Mouse (Mus musculus): ENCODE data around the gene Ciita.
A peak's percentile ranks its signal among the peaks of the same experiment; 100 is the strongest.

Gene Ciita

DNA sequence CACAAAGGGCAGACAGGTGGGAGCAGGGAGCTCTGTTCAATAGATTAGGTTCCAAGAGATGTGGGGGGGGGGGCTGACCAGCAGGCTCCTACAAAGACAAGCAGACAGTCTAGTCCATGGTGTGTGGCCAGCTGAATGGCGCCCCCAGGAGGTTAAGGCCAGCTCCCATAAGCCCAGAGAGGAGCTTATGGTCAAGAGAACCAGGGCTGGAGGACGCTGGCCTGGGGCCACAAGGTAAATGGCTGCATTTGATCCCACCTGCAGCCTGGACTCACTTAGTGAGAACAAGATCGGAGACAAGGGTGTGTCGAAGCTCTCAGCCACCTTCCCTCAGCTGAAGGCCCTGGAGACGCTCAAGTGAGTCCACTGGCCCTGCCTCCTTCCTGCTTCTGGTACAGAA is 38.2 kb downstream of the Ciita start:
- no peak for DNase-seq (ENCODE audit: low spot score in 2 of 2)

DNA sequence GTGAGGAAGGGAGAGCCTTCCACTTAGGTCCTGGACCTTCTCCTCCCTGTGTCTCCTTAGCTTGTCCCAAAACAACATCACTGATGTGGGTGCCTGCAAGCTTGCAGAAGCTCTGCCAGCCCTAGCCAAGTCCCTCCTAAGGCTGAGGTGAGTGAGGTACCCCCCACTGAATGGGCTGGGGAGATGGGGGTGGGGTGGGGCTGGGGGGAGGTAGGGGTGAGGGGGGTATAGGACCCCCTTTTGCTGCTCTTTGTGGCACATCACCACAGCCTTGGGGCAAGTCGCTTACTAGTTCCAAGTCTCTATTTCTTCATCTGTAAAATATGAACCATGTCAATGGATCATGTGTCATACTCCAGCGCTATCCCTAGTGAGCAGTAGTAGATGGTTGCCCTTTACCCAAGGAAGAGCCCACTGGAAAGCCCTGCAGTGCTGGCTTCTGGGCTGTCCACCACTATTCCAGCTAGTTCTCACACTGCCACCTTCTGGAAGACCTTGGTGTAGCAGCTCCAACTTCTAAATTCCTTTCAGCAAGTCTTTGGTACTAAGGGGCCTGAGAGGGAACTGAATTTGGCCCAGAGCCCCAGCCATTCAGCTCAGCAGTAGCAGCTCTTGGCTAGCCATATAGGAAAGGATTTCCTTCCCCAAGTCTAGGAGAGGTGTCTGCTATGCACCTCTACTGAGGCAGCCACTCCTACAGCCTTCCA is 41.2 kb downstream of the Ciita start:
- DNase-seq (ENCODE audit: low spot score in 2 of 2), result peak; percentile 88 to 89

DNA sequence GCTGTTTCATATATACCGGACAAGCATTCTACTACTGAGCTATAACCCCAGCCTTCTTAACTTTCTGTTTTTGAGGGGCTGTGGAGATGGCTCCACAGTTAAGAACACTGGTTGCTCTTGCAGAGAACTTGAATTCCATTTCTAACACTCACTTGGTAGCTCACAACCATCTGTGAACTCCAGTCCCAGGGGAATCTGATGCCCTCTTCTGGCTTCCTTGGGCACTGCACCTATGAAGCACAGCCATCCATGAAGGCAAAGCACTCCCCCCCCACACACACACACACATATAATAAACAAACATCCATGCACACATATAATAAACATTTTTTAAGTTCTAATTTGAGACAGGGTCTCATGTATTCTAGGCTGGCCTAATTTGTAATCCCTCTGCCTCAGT is 43.0 kb downstream of the Ciita start:
- peak; percentile 81 to 82 for DNase-seq (ENCODE audit: low spot score in 2 of 2)

DNA sequence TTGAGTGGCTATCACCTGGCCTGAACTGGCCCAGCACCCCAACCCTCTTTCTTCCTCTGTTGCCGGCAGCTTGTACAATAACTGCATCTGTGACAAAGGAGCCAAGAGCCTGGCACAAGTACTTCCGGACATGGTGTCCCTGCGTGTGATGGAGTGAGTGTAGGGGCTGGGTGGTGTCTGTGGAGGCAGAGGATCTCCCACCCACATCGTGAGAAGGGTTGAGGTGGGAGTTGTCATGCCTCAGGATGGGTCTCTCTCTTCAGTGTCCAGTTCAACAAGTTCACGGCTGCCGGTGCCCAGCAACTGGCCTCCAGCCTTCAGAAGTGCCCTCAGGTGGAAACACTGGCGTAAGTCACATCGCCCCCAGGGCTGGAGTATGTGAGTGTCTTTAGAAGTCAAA is 43.8 kb downstream of the Ciita start:
- DNase-seq (ENCODE audit: low spot score in 2 of 2), result no peak

DNA sequence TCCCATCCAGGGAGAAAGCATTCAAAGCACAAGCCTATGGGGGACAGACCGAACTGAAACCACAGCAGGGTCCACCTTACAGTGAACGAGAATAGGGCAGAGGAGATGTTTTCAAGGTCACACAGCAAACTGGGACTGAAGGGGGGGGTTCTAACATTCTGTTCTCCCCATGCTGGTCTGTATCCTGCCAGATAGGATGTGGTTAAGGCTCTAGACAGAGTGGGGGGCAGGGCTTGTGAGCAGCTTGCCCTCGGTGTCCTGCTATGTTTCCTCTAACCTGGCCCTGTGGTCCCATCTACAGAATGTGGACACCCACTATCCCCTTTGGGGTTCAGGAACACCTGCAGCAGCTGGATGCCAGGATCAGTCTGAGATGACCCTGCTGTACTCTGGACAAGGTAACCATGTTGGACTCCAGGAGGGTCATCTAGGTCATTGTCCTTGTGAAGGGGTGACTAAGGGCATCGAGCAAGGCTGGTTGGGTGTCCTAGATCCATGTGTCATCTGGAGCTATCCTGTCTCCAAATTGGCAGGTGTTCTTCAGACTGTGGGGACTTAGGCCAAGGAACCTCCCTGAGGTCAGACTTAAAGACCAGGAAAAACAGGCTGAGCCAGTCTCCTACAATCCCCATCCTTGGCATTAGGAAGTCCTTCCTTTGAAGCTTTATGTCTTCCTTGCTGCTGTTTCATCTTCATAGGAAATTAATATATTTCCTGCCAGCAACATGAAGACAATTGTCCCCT is 45.2 kb downstream of the Ciita start:
- DNase-seq (ENCODE audit: low spot score in 2 of 2), result no peak

DNA sequence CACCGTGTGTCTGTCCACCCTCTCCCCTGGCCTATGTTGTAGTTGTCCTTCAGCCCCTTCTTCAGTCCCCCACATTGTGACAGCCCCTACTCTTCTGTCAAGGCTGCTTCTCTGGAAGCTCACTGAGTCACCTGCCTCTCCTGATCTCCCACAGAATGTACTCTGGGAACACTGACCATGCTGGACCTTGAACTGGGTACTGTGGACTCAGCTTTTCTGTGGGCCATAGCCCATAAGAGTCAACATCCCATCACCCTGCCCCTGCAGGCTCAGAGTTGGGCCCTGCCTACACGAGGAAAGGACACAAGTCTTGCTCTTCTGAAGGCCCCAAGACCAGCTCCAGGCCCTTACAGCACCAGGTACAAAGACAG is 45.7 kb downstream of the Ciita start:
- DNase-seq (ENCODE audit: low spot score in 2 of 2), result no peak

DNA sequence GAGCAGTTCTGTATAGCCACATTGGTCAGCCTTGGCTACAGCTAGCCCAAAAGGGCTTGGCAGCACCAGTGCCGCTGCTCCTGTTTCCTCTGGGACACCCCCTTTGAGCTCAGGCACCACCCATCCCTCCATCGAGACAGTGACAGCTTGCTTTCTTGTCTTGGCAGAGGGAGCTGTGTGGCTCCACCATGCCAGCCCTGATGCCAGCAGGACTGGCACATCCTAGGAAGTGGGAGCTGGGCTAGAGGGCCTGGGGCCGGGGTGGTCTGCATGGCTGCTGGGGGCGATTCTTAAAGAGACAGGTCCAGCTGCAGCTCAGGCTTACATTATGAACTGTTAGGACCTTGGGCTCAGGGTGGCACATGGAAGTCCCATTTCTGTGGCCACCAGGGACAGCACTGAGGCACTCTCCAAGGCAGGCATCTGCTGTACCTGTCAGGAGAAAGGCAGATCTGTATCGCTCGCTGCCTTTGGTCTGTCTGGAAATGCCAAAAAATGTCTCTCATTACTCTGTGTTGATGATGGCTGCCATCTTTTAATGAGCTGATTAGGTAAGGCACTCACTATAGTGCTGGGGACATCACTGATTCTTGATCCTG is 47.3 kb downstream of the Ciita start:
- DNase-seq (ENCODE audit: low spot score in 2 of 2), result no peak

DNA sequence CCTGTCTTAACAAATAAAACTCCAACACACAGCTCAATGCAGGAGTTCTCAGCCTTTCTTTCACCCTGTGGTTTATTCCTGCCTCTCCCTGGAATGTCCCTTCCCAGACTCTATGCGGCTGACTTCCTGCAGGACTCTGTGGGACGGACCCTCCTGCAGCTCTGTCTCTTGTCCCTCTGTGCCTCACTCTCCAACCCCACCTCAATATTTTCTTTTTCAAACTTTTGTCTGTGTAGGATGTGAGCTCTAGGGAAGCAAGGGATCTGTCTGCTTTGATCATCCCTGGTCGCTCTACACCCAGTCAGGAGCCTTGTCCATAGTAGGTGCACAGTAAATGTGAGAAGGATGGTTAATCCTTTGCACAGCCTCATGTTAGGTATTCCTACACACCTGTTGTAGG is 48.5 kb downstream of the Ciita start:
- no peak for DNase-seq (ENCODE audit: low spot score in 2 of 2)

DNA sequence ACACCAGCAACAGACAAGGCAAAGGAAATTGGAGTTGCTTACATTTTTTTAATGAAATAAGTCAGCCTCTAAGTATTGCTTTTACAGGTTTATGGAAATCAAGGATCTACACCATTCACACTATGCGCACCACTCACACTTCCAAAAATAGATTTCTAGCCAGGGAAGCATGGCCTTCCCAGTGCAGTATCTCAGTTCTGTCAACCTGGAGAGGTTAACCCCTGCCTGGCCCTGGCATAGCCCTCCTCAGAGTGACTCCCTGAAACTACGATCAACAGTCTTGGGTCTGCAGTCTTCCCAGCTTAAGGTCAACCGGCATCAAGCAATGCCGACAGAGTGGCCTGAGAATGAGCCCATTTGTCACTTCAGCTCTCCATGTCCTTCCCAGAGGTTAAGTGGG is 50.3 kb downstream of the Ciita start:
- DNase-seq (ENCODE audit: low spot score in 2 of 2), result no peak

DNA sequence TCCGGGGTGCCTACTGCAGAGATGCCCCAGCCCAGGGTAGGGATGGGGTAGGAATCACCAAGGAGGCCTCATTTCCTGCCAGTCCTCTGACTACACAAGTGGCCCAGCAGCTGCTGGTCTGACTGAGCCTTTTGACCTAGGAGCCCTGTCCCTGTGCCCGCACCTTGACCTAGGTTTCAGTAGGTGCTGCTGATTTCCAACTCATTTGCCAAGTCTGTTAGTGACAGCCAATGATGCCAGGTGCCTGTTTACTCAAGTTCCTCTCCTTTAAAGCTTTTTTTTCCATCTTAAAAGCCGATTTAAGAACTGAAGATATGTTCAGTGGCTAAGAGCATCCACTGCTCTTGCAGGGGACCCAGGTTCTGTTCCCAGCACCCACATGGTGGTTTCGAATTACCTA is 53.9 kb downstream of the Ciita start:
- no peak for DNase-seq (ENCODE audit: low spot score in 2 of 2)

DNA sequence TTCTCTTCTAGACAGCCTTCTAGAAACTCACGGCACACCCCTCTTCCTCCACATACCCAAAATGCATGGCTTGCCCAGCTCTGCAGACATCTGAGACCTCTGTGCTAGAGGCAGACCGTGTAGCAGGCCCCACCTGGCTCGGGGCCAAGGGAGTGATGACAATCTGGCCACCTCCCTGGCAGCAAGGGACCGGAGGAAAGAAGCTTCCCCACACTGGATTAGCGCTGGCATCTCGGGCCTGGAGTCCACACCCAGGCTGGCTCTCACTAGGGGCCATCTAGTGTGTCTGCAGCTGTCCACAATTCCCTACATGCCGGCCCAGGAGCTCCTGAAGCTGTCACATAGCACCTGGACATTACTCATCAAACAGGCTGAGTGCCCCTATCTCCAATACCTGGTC is 54.7 kb downstream of the Ciita start:
- DNase-seq (ENCODE audit: low spot score in 2 of 2), result no peak

DNA sequence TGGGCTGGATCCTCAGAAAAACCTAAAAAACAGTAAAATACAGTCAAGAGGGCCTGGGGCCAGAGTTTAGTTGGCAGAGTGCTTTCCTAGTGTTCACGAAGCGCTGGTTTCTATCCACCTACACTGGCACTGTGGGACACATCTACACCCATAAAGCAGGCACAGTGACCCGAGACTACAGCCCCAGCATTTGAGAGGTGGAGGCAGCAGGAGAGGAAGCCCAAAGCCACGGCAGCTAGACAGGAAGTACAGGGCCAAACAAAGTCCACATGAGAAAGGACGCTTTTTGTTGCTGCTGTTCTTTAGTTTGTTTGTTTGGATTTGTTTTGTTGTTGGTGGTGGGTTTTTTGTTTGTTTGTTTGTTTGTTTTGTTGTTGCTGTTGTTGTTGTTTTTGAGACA is 56.5 kb downstream of the Ciita start:
- no peak for DNase-seq (ENCODE audit: low spot score in 2 of 2)

DNA sequence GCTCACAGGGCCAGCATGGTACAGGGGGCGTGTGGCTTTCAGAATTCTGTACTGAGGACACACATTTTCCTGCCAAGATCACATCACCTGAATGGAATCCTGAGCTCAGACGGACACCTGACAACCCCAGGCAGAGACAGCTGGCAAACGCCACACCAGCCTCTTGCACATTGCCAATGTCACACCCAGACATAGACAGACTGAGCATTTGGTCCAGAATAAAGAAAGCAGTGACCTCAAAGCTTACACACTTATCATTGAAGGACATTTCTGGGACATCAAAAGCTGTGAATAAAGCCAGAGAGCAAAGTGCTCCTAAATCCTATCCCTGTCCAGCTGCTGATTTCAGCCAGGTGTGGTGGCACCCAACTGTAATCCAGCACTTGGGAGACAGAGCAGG is 57.1 kb downstream of the Ciita start:
- no peak for DNase-seq (ENCODE audit: low spot score in 2 of 2)

DNA sequence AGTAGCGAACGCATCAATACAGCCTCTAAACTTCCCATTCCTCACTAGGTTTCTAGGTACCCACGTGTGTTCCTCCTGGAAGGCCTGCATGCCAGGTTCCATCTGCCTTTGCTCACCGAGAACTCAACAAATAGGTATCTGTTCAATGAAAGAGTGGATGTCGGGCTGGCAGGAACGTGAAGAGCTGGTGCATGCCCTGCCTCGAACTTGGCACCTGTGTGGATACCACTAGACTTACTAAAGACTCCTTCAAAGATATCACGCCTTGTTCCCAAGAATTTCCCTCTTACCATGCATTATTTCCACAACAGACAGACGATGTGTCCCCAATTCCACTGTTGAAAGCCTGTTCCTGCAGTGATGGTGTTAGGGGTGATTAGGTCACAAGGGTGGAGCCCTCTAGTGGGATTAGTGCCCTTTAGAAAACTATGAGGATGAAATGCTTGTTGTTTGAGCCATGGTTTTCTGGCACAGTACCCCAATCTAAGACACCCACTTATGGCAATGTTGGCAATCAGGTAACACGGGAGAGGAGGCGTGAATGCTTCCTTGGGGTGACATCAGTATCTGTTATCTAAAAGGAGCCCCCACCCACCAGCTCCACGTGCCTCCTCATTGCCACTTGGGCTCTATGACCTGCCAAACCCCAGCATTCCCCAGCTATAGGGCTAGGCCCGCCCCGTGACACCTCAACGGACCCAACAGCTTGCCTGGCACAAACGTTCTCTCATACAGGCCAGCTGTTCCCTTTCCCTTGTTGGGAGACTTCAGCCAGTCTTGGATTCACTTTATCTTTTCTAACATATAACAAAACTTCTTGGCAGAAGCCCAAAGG is 61.1 kb downstream of the Ciita start:
- DNase-seq (ENCODE audit: low spot score in 2 of 2), result no peak

DNA sequence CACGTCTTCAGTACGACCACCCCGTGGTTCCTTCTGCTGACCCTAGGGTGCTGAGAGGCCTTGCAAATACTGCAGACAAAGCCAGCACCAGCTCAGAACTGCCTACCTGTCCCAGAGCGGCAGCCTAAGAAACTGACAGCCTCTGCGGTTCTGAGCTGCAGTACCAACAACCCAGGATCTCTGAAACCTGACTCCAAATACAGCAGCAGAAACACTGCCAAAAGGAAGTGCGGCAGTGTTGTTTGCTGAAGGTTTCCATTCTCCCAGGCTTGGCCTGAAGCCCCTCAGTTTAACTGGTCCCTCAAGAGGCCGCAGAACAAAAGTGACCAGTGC is 61.7 kb downstream of the Ciita start:
- DNase-seq (ENCODE audit: low spot score in 2 of 2), result peak in 1 of 2 experiments; percentile 44

DNA sequence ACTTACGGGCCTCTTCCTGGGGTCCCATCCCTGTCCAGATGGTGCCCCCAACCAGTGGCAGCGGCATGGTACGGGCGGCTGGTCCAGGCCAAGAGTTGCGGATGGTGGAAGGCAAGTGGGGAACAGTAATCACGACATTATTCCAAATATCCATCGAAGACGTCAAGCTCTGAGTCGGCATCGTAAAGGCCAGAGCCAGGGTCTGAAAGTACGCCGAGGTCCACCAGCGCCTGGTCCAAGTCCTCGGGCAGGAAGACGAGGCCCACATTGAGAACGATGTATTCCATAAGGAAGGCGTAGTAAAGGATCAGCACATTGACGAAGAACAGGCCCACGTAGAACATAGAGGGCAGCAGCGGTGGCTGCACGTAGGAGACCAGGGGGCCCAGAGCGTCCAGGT is 62.4 kb downstream of the Ciita start:
- no peak for DNase-seq (ENCODE audit: low spot score in 2 of 2)

DNA sequence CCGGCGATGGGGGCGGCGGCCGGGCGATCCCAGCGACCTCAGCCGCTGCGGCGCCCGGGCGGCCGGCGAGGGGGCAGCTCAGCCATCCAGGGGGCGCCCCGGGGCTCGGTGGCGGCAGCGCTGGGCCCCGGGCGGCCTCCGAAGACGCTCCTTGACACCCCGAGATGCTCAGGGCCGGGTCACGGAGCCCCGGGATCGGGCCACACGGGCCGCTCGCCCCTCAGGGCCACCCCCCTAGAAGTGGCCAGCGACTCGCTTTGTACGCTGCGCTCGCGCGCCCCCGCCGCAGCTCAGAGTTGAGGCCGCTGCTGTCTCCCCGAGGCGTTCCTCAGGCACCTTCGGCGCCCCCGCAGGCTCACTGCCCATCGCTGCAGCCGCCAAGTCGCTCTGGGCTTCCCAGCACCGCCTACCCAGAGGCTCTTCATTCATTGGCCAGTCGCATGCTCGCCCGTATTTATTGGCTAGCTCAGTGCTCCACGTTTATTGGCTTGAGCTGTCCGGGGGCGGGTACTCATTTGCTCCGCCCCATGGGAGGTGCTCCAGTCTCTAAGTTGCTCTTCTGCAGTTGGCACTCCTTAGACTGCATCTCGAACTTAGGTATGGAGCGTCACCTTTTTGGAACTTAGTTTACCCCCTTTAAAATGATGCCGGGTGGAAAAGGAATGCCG is 63.0 kb downstream of the Ciita start, which contains the start of gene Dexi:
Dexi (minus strand) TSS at position 357 of the 668 bp plus-strand sequence.
- DNase-seq (ENCODE audit: low spot score in 2 of 2), result peak; percentile 95 to 97

DNA sequence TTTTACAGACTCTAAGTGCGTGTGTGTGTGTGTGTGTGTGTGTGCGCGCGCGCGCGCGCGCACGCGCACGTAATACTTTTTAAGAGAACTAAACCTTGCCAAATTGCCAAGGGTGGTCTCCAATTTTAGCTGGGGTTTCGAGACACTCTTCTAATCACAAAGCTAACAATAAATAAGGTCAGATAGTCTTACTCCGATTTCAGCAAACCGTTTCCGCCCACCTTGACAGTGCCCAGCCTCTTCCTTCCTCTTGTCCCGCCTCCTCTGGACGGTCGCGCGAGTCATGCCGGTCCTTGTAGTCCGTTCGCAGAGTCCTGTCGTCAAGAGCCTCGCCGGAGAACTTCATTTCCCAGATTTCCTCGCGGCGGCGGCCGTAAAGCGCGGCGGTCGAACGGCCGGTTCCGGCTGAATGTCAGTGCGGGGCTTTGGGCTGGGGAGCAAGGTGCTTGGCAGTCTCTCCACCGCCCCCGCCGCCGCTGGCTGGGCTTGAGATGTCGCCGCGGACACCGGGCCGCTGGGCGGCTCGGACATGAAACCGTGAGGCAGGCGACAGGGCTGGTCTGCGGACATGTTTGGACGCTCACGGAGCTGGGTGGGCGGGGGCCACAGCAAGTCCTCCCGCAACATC is 65.2 kb downstream of the Ciita start, which contains the start of gene Clec16a:
Clec16a (plus strand) TSS at position 345 of the 628 bp plus-strand sequence.
- peak; percentile 96 to 98 for DNase-seq (ENCODE audit: low spot score in 2 of 2)

DNA sequence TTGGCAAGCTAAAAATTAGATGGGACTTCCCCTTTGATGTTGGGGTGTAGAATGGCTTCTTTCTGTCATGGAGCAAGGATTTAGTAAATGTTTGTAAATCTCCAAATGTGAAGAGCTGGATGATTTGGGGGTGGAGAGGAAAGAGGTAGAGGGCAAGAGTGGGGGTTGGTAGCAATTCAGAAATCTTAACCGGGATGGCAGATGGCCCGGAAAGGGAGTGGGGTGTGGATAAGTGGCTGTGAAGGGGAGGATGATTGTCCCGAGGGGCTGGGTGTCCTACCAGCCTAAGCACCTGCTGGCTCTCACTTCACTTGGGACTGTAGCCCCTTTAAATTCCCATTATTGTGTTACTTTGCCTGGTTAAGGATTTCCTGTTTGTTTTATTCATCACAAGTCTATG is 67.0 kb downstream of the Ciita start:
- DNase-seq (ENCODE audit: low spot score in 2 of 2), result no peak

DNA sequence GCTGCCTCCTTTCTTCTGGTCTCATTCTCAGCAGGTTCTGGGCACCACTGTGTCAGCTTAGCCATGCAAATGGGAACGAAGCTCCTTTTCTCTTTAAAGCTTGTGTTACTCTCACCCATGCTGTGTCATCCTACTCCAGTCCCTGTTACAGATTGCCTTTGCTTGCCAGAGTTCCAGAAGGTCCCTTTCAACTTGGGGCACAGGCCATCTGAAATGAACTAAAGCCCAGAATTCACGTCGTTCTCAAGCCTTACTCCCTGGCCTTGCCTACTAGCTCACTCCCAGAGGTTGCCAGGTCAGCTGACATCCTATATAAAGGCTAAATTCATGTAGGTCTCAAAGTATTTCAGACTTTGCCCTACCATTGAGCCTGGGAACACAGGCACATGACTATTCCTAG is 69.1 kb downstream of the Ciita start:
- DNase-seq (ENCODE audit: low spot score in 2 of 2), result no peak

DNA sequence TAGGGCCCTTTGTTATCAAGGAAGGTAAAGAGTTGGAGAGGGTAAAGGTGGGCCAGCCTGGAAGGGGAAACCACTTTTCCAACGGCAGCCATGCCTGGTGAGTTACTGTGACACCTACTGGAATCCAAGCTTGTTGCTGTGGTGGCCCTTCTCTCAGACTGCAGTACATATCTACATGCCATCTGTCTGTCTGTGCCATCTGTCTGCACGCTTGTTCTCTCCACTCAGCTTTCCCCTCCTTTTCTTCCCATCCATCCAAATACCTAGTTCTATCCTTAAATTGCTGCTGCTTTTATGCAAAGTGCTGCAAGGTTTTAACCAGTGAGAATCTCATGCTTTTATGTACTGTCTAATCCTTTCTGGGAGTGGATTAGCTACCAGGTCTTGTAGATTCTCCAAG is 69.7 kb downstream of the Ciita start:
- DNase-seq (ENCODE audit: low spot score in 2 of 2), result no peak

Data from right cerebral cortex, adult 2 months (tissue).